Mouse (Mus musculus) forebrain, embryonic 12.5 days (tissue): ENCODE measurements around the gene Jmy. TPM values are rescaled to one million over a fixed set of nuclear protein-coding genes. Genes with fewer than 3 reads are reported as not detected.

Experiments used
- ATAC-seq: fragments of 200-750 bp; cut with Nextera tagmentation; 2 replicates; pipeline ENCODE4 v1.8.0; 2017; ENCODE audit warnings: moderate TSS enrichment; ENCODE audit not compliant: low FRiP score
- H3K27ac ChIP-seq: fragments of 300-500 bp; sonication (generic); 2 replicates; pipeline ENCODE4 v1.5.1; 2016; ENCODE audit warnings: mild to moderate bottlenecking
- H3K27me3 ChIP-seq: fragments of 300-500 bp; sonication (generic); 2 replicates; pipeline ENCODE4 v1.6.1; 2016; ENCODE audit warnings: mild to moderate bottlenecking
- H3K36me3 ChIP-seq: fragments of 300-500 bp; sonication (generic); replicated peaks from 2 replicates; pipeline ENCODE4 v1.6.1; 2016; ENCODE audit warnings: mild to moderate bottlenecking
- H3K4me1 ChIP-seq: fragments of 300-500 bp; sonication (generic); 2 replicates; pipeline ENCODE4 v1.6.1; 2016
- H3K4me2 ChIP-seq: fragments of 300-500 bp; sonication (generic); 2 replicates; pipeline ENCODE4 v1.6.1; 2016; ENCODE audit warnings: mild to moderate bottlenecking, moderate library complexity
- H3K4me3 ChIP-seq: fragments of 300-500 bp; sonication (generic); replicated peaks from 2 replicates; pipeline ENCODE4 v1.5.1; 2016; ENCODE audit warnings: mild to moderate bottlenecking
- H3K9ac ChIP-seq: fragments of 300-500 bp; sonication (generic); 2 replicates; pipeline ENCODE4 v1.6.1; 2016; ENCODE audit warnings: mild to moderate bottlenecking
- H3K9me3 ChIP-seq: fragments of 300-500 bp; sonication (generic); 2 replicates; pipeline ENCODE4 v1.6.1; 2016
- WGBS: fragments of 180-500 bp; shearing (Covaris S2); methylation state at CpG from one replicate; pipeline ENCODE4 v1.1.7; 2016; 5-methylcytosine and 5-hydroxymethylcytosine counted together
- polyA plus RNA-seq: library from polyadenylated mRNA; unstranded; fragments of >200 nt; fragmentation: Nextera tagmentation; extraction: Ambion mirVana; gene quantifications from 2 replicates; pipeline ENCODE4 v1.2.1, GENCODE M21; 2016

The Jmy gene
- polyA plus RNA-seq, 1 experiment from 2014 or later = 8.0 TPM

DNA sequence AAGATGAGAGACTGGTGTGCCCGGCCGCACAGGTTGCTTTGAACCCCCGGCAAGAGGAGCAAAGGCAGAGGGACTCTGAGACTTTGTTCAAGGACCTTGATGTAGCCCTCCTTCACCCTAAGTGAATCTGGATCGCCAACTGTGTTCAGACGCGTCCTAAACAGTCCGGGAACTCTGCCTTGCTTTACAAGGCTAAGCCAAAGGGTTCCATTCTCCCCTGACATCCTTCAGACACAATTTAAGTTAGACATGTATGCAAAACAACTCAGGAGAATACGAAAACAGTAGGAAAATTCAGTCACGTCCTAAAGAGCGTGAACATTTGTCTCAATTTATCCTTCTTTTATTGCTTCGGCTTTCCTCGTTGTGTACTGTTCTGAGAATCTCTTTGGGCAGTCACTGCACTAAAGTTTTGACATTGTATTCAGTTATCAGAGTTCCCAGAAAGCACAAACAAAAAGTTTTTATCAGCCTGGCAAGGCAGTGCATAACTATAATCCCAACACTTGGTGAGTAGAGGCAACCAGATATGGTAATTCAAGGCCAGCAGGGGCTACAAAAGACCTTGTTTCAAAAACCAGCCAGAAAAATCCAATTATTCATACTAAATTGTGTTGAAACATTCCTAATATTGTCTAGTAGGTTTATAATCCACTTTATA lies 495 bp upstream of the Jmy start:
- H3K9ac ChIP-seq = peak overlapping the region; percentile 95
- H3K27ac ChIP-seq = peak overlapping the region; percentile 94
- H3K27me3 ChIP-seq = no peaks in the 10 kb centered on the region
- no peaks in the 10 kb centered on the region for H3K36me3 ChIP-seq
- no peak for ATAC-seq
- WGBS = 14% methylated on average over 12 of the region's 12 CpGs
- H3K4me2 ChIP-seq = peak overlapping the region; percentile 84
- H3K4me1 ChIP-seq = peaks cover 20% of the 10 kb centered on the region
- peak overlapping the region; percentile 97 for H3K4me3 ChIP-seq
- no peaks in the 10 kb centered on the region for H3K9me3 ChIP-seq

DNA sequence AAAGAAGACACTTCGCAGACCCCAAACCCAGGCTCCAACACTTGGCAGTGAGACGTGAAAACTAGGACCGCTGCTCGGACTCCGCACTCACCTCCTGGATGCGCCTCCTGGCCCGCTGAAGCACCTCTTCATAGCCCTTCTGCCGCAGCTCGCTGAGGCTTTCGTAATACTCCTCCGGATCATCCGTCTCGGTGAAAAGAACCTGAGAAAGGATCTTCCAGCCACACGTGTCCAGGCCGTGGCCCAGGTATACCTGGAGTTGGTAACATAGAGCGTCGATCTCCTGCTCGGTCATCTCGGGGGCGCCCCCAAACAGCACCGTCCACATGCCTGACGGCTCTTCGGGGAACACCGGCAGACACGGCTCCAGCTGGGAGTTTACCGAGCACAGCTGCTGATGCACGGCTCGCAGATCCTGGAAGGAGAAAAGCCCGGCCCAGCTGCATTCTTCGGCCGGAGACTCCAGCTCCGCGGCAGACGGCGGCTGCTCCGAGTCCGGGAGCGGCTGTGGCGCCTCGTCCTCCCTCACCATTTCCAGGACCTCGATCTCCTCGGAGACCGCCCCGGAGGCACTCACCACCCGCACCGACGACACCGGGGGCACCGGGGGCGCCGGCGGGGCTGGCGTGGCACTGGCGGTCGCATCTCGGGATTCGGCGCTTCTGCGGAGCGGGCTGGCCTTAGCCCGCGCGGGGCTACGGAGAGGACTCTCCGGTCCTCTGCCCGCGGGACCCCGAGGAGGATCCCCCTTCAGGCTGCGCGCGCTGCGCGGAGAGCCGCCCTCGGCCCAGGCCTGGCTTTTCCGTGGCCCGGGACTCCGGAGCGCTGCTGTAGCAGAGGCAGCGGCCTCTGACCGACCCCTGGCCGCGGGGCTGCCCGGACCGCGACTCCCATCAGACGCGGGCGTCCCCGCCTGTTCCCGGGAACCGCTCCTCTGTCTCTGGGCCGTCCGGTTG lies 1.1 kb downstream of the Jmy start:
- H3K9ac ChIP-seq = peak overlapping the region; percentile 95
- H3K9me3 ChIP-seq = no peaks in the 10 kb centered on the region
- ATAC-seq = peak; percentile 55
- under 1% methylated on average over 94 of the region's 94 CpGs for WGBS
- H3K4me1 ChIP-seq = peaks cover 28% of the 10 kb centered on the region
- H3K36me3 ChIP-seq = peaks cover 8% of the 10 kb centered on the region; the same call in 1 of the 2 replicates
- peak overlapping the region; percentile 94 for H3K27ac ChIP-seq
- H3K27me3 ChIP-seq = no peaks in the 10 kb centered on the region
- H3K4me2 ChIP-seq = peak overlapping the region; percentile 84
- peak overlapping the region; percentile 97 for H3K4me3 ChIP-seq

DNA sequence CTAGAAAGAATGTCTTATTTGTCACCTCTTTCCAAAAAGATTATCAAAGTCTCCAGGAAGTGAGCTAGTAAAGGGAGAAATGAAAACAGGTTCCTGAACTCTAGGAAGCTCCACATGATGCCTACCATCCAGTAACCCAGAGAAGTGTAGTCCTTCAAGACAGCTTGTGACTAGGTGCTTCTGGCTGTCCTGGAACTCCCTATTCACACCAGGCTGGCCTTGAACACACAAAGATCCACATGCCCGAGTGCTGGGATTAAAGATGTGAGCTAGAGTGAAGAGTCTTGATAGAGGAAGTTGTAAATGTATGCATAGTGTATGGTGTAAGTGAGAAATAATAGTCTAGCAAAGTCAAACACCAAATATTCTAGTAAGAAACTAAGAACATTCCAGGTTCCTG lies 2.6 kb downstream of the Jmy start:
- H3K4me3 ChIP-seq = peak overlapping the region; percentile 97; the same call in 1 of the 2 replicates
- H3K36me3 ChIP-seq = peaks cover 11% of the 10 kb centered on the region; the same call in 1 of the 2 replicates
- ATAC-seq = no peak
- peak overlapping the region; percentile 25; the same call in 1 of the 2 replicates for H3K9ac ChIP-seq
- no peaks in the 10 kb centered on the region for H3K27me3 ChIP-seq
- WGBS = 9% methylated on average over 1 of the region's 1 CpGs
- H3K9me3 ChIP-seq = no peaks in the 10 kb centered on the region
- no peak overlapping the region for H3K27ac ChIP-seq
- H3K4me1 ChIP-seq = peaks cover 28% of the 10 kb centered on the region
- H3K4me2 ChIP-seq = peak overlapping the region; percentile 84

DNA sequence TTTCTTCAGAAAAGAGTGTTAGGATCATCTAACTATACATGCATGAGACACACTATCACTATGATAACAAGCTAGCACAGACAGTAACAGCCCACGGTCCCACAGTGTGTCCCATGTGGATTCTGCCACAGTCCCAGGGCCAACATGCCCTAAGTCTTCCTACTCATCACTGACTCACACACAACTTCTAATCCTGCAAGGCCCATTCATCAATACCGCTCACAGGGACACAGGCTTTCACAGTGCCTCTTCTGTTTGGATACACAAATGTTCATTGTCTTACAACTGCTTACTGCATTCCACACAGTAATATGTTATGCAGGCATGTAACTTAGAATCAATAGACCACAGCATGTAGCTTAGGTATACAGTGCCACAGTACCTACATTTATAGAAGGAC lies 11.1 kb downstream of the Jmy start:
- no peak for ATAC-seq
- no peak overlapping the region for H3K9ac ChIP-seq
- 0 out of 2 replicates have a peak, but pooled peaks cover 2% of the 10 kb centered on the region for H3K4me1 ChIP-seq
- H3K27me3 ChIP-seq = no peaks in the 10 kb centered on the region
- 74% methylated on average over 2 of the region's 2 CpGs for WGBS
- H3K4me2 ChIP-seq = no peak overlapping the region
- peaks cover 6% of the 10 kb centered on the region for H3K36me3 ChIP-seq
- H3K27ac ChIP-seq = no peak overlapping the region
- H3K9me3 ChIP-seq = no peaks in the 10 kb centered on the region
- H3K4me3 ChIP-seq = no peak overlapping the region

DNA sequence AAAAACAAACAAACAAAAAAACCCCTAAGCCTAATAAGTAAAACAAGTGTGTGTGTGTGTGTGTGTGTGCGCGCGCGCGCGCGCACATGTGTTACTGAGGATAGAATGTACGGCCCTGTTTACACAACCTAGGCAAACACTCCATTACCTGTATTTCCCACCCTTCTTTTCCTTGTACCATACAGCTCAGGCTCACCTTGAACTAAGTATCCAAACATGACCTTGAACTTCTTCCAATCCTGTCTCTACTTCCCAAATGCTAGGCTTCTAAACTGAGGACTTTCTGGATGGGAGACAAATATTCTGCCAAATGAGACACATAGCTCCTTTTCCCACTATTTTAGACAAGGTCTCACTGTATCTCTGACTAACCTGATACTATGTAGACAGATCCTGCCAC lies 11.9 kb downstream of the Jmy start:
- Histone ChIP-seq H3K4me2 (no peak overlapping the region), H3K9me3 (no peaks in the 10 kb centered on the region), H3K4me3 (no peak overlapping the region), H3K27me3 (no peaks in the 10 kb centered on the region), H3K9ac (no peak overlapping the region), H3K27ac (no peak overlapping the region), H3K4me1 (0 out of 2 replicates have a peak, but pooled peaks cover 2% of the 10 kb centered on the region), H3K36me3 (peaks cover 2% of the 10 kb centered on the region; the same call in 1 of the 2 replicates)
- no peak for ATAC-seq
- 98% methylated on average over 8 of the region's 8 CpGs for WGBS

DNA sequence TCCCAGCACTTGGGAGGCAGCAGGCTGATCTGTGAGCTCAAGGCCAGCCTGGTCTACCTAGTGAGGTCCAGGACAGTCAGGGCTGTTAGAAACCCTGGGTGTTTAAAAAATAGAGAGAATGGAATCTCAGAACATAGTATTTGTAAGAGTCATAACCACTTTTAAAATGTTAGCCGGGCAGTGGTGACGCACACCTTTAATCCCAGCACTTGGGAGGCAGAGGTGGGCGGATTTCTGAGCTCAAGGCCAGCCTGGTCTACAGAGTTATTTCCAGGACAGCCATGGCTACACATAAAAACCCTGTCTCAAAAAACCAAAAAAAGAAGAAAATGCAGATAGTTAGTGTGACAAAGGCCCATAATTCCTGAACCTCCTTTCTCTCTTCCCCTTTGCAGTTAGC lies 15.3 kb downstream of the Jmy start:
- H3K4me3 ChIP-seq = no peak overlapping the region
- no peaks in the 10 kb centered on the region for H3K9me3 ChIP-seq
- no peak for ATAC-seq
- no peak overlapping the region for H3K9ac ChIP-seq
- H3K27ac ChIP-seq = no peak overlapping the region
- H3K4me2 ChIP-seq = no peak overlapping the region
- WGBS = 96% methylated on average over 3 of the region's 3 CpGs
- H3K36me3 ChIP-seq = 0 out of 2 replicates have a peak, but pooled peaks cover 4% of the 10 kb centered on the region
- no peaks in the 10 kb centered on the region for H3K27me3 ChIP-seq
- H3K4me1 ChIP-seq = 0 out of 2 replicates have a peak, but pooled peaks cover 2% of the 10 kb centered on the region

DNA sequence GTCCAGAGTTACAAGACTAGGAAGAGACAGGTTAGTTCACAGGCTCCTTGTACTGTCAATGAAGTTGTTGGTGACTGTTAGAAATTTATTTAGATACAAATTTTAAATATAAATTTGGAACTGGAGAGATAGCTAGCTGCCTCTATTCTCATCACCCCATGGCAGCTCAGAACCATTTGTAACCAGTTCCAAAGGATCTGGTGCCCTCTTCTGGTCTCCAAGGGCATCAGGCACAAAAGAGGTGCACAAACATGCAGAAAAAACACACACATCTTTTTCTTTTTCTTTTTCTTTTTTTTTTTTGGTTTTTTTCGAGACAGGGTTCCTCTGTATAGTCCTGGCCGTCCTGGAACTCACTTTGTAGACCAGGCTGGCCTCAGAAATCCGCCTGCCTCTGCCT lies 18.5 kb downstream of the Jmy start:
- Histone ChIP-seq H3K9ac (no peak overlapping the region), H3K9me3 (no peaks in the 10 kb centered on the region), H3K4me3 (no peak overlapping the region), H3K4me2 (no peak overlapping the region), H3K27me3 (no peaks in the 10 kb centered on the region), H3K36me3 (0 out of 2 replicates have a peak, but pooled peaks cover 4% of the 10 kb centered on the region), H3K27ac (no peak overlapping the region), H3K4me1 (no peaks in the 10 kb centered on the region)
- no peak for ATAC-seq
- 92% methylated on average over 3 of the region's 3 CpGs for WGBS

DNA sequence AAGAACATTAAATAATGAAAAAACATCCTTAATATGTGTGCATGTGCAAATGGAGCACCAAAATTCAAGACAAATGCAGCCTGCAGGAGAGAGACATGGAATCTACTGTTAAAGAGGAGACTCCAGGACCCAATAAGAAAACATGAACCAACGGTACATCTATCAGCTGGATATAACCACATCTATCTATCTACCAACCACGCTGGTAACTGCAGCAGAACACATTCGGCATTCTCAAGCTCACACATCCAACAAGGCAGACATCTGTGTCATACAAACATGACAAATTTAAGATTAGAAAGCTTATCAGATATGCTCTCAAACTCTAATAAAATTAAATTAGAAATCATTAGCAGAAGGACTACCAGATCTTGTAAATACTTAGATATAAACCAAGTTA lies 21.3 kb downstream of the Jmy start:
- no peak for ATAC-seq
- H3K4me1 ChIP-seq = no peaks in the 10 kb centered on the region
- 93% methylated on average over 3 of the region's 3 CpGs for WGBS

DNA sequence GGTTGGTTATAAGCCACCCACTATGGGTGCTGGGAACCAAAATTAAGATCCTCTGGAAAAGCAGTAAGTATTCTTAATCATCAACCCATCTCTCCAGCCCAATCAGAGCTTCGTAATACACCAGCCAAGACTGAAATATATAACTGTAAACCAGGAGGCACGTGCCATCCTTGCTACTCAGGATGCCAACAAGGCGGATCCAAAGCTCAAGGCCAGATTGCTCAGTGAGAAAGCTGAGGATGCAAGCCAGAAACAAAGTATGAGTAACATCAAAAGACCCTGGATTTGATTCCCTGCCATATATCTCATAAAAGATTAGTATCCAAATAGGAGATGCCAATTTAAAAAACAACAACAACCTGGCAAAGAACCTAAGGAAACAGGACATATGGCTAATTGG lies 31.3 kb downstream of the Jmy start:
- no peak overlapping the region for H3K27ac ChIP-seq
- WGBS = 92% methylated on average over 3 of the region's 3 CpGs

More for the DNA sequence above, 21.3 kb downstream of the Jmy start:
- H3K4me2 ChIP-seq = no peak overlapping the region
- H3K36me3 ChIP-seq = 0 out of 2 replicates have a peak, but pooled peaks cover 4% of the 10 kb centered on the region
- H3K9ac ChIP-seq = no peak overlapping the region
- H3K27ac ChIP-seq = no peak overlapping the region
- no peaks in the 10 kb centered on the region for H3K27me3 ChIP-seq
- H3K4me3 ChIP-seq = no peak overlapping the region
- H3K9me3 ChIP-seq = no peaks in the 10 kb centered on the region

DNA sequence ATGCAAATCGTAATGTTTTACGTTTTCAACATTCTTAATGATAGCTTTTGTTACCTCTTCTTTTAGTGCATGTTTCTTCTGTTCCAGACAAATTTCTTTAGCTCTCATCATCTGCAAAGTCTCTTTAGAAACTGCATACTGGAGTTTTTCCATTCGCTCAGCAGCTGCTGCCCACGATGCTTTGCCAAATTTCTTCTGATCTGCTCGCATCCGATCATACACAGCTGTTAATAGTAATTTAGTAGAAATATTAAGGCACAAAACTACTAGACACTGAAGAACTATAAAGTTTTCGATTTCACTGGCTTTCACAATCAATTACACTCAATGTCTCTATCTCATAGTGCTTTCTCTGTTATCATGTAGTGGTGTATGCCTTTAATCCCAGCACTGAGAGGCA lies 40.0 kb downstream of the Jmy start:
- H3K27me3 ChIP-seq = no peaks in the 10 kb centered on the region
- no peak for ATAC-seq
- H3K4me3 ChIP-seq = no peak overlapping the region
- H3K4me1 ChIP-seq = no peaks in the 10 kb centered on the region
- H3K4me2 ChIP-seq = no peak overlapping the region
- H3K9ac ChIP-seq = no peak overlapping the region
- WGBS = 96% methylated on average over 7 of the region's 7 CpGs
- no peak overlapping the region for H3K27ac ChIP-seq
- H3K9me3 ChIP-seq = no peaks in the 10 kb centered on the region
- H3K36me3 ChIP-seq = peaks cover 16% of the 10 kb centered on the region

More for the DNA sequence above, 31.3 kb downstream of the Jmy start:
- Histone ChIP-seq H3K9ac (no peak overlapping the region), H3K9me3 (no peaks in the 10 kb centered on the region), H3K4me3 (no peak overlapping the region), H3K36me3 (peaks cover 18% of the 10 kb centered on the region), H3K27me3 (no peaks in the 10 kb centered on the region), H3K4me2 (no peak overlapping the region), H3K4me1 (no peaks in the 10 kb centered on the region)
- ATAC-seq = no peak

DNA sequence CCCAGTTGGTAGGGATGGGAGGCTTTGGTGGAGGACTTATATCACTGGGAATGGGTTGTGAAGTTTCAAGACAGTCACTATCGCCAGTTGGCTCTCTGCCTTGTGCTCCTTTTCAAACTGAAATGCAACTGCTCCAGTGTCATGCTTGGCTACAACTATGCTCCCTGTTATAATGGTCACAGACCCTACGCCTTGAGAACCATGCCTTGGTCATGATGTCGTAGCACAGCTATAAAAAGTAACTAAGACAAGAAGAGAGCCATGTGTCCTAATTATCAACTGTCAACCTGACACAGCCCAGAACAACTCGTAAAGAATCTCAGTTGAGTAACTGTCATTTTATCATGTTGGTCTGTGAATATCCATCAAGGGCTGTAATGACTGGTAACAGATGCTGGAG lies 41.0 kb downstream of the Jmy start:
- Histone ChIP-seq H3K36me3 (peaks cover 14% of the 10 kb centered on the region), H3K9ac (no peak overlapping the region), H3K4me2 (no peak overlapping the region), H3K27me3 (no peaks in the 10 kb centered on the region), H3K9me3 (no peaks in the 10 kb centered on the region), H3K4me3 (no peak overlapping the region), H3K4me1 (no peaks in the 10 kb centered on the region), H3K27ac (no peak overlapping the region)
- WGBS = 94% methylated on average over 4 of the region's 4 CpGs
- no peak for ATAC-seq

DNA sequence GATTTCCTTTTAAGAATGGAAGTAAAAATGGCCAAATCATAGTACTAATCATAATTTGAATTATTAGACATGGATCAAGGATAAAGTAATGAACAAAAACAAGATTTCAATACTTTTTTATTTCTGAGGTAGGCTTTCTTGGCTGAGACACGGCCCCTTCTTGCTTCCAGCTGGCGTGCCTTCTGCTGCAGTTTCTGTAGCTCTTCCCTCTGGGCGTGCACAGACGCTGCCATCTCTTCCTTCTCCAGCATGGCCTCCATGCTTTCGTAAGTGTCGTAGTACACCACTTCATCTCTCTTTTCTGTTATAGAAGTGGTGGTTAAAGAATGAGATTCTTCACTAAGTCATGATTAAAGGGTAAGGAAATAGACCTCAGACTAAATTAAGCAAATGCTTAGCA lies 46.3 kb downstream of the Jmy start:
- no peaks in the 10 kb centered on the region for H3K4me1 ChIP-seq
- no peak overlapping the region for H3K27ac ChIP-seq
- no peak for ATAC-seq
- H3K4me2 ChIP-seq = no peak overlapping the region
- WGBS = 94% methylated on average over 6 of the region's 6 CpGs
- no peak overlapping the region for H3K4me3 ChIP-seq
- no peaks in the 10 kb centered on the region for H3K27me3 ChIP-seq
- peaks cover 25% of the 10 kb centered on the region for H3K36me3 ChIP-seq
- no peak overlapping the region for H3K9ac ChIP-seq
- no peaks in the 10 kb centered on the region for H3K9me3 ChIP-seq
